Mouse (Mus musculus): ENCODE measurements at regions not wholly inside any gene's neighbourhood (a gene's known extent, or its start where the extent isn't known, plus 50 kb on each side); places are given as distances from the start of the nearest gene placed in this dataset.

DNA sequence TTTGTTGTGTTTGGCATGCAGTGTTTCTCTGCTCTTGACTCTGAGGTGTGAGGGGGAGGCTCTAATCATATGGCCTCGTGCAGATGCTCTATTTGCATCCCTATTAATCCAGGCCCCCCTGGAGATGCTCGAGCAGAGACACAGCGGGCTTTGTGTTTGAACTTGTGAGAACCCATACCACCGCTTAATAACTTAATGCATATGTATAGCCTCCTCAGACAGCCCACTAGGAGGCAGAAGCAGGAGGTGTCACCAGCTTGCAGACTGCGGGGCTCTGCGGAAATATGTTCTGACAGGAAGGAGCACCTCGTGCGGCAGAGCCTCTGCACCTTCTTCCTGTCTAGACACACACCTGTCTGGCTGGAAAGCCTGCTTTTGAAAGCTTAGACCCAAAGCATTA, 113.7 kb downstream of the Barhl2 start:
- Histone ChIP-seq H3K4me1 (ENCODE audit: control insufficient read depth, insufficient read depth, low read length) (no peaks in the 10 kb centered on the region), H3K4me3 (ENCODE audit: insufficient read depth, low read depth, low read length) (no peak overlapping the region), H3K27ac (ENCODE audit: insufficient read depth, low read depth, low read length) (no peak overlapping the region), H3K36me3 (ENCODE audit: control insufficient read depth, insufficient read depth, low read length) (no peaks in the 10 kb centered on the region), H3K27me3 (replicated peaks; ENCODE audit: control insufficient read depth, insufficient read depth, low read length) (no peaks in the 10 kb centered on the region)
- TF ChIP-seq CTCF (conservative IDR thresholded peaks at IDR 0.05; ENCODE audit: insufficient read depth, insufficient read length, low read depth, low read length) (no peak), POLR2A (IDR thresholded peaks at IDR 0.05; ENCODE audit: low read depth, low read length) (no peak)
- 12% methylated on average over 8 of the region's 8 CpGs for WGBS
- no peak for DNase-seq

DNA sequence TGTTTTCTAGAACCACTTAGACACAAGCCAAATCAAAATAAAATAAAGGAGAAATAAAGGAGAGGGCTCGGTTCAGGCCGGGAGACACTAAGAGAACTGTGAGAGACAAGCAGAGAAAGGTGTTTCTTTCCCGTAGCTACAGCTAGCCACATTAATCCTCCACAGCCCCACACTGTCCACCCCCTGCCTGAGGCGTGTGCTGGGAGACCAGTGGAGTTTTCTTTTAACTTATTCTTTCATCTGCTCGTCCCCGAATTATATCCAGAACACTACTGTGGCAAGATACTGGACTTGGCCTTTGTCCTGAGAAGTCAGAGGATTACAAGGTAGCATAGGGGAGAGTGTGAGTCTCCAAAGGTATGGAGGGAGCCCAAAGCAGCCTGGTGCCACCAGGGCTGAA, 114.4 kb downstream of the Barhl2 start:
- no peaks in the 10 kb centered on the region for H3K27me3 ChIP-seq (replicated peaks; ENCODE audit: control insufficient read depth, insufficient read depth, low read length)
- TF ChIP-seq POLR2A (IDR thresholded peaks at IDR 0.05; ENCODE audit: low read depth, low read length) (no peak), CTCF (conservative IDR thresholded peaks at IDR 0.05; ENCODE audit: insufficient read depth, insufficient read length, low read depth, low read length) (no peak)
- H3K36me3 ChIP-seq (ENCODE audit: control insufficient read depth, insufficient read depth, low read length) = no peaks in the 10 kb centered on the region
- H3K4me3 ChIP-seq (ENCODE audit: insufficient read depth, low read depth, low read length) = no peak overlapping the region
- H3K27ac ChIP-seq (ENCODE audit: insufficient read depth, low read depth, low read length) = no peak overlapping the region
- WGBS = 48% methylated on average over 6 of the region's 6 CpGs
- no peaks in the 10 kb centered on the region for H3K4me1 ChIP-seq (ENCODE audit: control insufficient read depth, insufficient read depth, low read length)
- DNase-seq = no peak

DNA sequence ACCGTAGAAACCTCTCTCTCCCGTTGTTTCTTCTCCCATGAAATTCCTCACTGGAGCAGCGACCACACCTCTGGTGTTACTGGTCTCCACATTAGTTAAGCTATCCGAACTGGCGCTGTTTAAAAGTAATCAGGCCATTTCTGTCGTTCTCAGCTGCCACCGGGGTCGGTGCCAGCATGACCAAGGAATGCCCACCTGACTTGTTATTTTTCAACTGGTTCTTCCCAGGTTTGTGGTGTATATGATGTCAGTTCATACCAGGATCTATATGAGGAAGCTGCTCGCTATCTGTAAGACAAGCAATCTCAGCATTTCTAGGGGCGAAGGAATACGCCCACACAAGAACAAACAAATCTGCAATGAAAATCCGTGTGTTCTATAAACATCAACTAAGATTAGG, 116.6 kb downstream of the Barhl2 start:
- Histone ChIP-seq H3K27ac (ENCODE audit: insufficient read depth, low read depth, low read length) (no peak overlapping the region), H3K4me3 (ENCODE audit: insufficient read depth, low read depth, low read length) (no peak overlapping the region), H3K4me1 (ENCODE audit: control insufficient read depth, insufficient read depth, low read length) (no peaks in the 10 kb centered on the region), H3K27me3 (replicated peaks; ENCODE audit: control insufficient read depth, insufficient read depth, low read length) (no peaks in the 10 kb centered on the region), H3K36me3 (ENCODE audit: control insufficient read depth, insufficient read depth, low read length) (no peaks in the 10 kb centered on the region)
- DNase-seq = no peak
- WGBS = 30% methylated on average over 12 of the region's 12 CpGs
- no peak for TF ChIP-seq POLR2A (IDR thresholded peaks at IDR 0.05; ENCODE audit: low read depth, low read length)
- no peak for TF ChIP-seq CTCF (conservative IDR thresholded peaks at IDR 0.05; ENCODE audit: insufficient read depth, insufficient read length, low read depth, low read length)

DNA sequence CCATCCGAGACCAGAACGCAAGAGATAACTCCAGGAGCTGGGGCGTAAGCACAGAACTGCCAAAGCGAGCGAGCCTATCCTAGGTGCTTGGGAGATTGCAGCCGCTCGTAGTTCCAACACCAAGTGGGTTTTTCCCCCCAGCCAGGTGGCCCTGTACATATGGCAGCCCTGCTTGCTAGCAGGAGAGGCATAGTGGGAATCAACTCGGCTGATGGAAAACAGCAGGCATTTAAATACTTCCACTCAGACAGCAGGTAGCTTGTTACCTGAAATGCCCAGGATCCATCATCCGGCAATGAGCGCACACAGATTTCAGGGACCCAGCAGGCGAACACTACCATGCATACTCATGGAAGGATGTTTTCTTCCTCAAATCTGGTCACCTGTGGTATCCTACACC, 122.3 kb downstream of the Barhl2 start:
- H3K4me1 ChIP-seq (ENCODE audit: control insufficient read depth, insufficient read depth, low read length) = no peaks in the 10 kb centered on the region
- no peak for TF ChIP-seq POLR2A (IDR thresholded peaks at IDR 0.05; ENCODE audit: low read depth, low read length)
- TF ChIP-seq CTCF (conservative IDR thresholded peaks at IDR 0.05; ENCODE audit: insufficient read depth, insufficient read length, low read depth, low read length) = no peak
- no peak overlapping the region for H3K4me3 ChIP-seq (ENCODE audit: insufficient read depth, low read depth, low read length)
- no peaks in the 10 kb centered on the region for H3K27me3 ChIP-seq (replicated peaks; ENCODE audit: control insufficient read depth, insufficient read depth, low read length)
- H3K27ac ChIP-seq (ENCODE audit: insufficient read depth, low read depth, low read length) = no peak overlapping the region
- no peaks in the 10 kb centered on the region for H3K36me3 ChIP-seq (ENCODE audit: control insufficient read depth, insufficient read depth, low read length)
- DNase-seq = no peak
- 93% methylated on average over 11 of the region's 11 CpGs for WGBS

DNA sequence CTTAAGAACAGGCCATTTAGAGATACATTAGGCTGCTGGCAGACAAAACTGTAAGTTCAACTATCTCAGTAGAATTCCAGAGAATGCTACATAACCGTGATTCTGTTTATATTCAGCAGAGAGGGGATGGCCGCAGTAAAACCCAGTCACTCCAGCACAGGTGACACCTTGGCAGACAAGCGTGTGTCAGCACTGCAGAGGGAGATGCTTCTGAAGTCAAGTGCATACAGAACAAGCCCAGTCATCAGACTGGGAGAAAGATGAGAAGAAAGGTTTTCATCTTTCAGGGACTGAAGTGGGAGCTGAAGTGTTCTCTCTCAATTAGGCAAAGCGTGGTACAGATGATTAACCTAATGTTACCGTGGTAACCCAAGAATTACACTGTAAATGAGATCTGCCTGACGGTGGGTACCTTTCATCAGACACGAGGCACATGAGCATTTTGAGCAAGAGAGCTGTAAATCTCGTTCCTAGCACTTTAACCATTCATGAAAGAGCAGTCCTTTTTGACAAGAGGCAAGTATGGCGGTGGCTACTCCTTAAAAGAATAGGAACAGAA, 130.3 kb downstream of the Barhl2 start:
- Histone ChIP-seq H3K4me1 (ENCODE audit: control insufficient read depth, insufficient read depth, low read length) (no peaks in the 10 kb centered on the region), H3K27me3 (replicated peaks; ENCODE audit: control insufficient read depth, insufficient read depth, low read length) (no peaks in the 10 kb centered on the region), H3K27ac (ENCODE audit: insufficient read depth, low read depth, low read length) (no peak overlapping the region), H3K4me3 (ENCODE audit: insufficient read depth, low read depth, low read length) (no peak overlapping the region), H3K36me3 (ENCODE audit: control insufficient read depth, insufficient read depth, low read length) (no peaks in the 10 kb centered on the region)
- no peak for DNase-seq
- 52% methylated on average over 9 of the region's 9 CpGs for WGBS
- TF ChIP-seq CTCF (conservative IDR thresholded peaks at IDR 0.05; ENCODE audit: insufficient read depth, insufficient read length, low read depth, low read length) = no peak
- TF ChIP-seq POLR2A (IDR thresholded peaks at IDR 0.05; ENCODE audit: low read depth, low read length) = no peak

DNA sequence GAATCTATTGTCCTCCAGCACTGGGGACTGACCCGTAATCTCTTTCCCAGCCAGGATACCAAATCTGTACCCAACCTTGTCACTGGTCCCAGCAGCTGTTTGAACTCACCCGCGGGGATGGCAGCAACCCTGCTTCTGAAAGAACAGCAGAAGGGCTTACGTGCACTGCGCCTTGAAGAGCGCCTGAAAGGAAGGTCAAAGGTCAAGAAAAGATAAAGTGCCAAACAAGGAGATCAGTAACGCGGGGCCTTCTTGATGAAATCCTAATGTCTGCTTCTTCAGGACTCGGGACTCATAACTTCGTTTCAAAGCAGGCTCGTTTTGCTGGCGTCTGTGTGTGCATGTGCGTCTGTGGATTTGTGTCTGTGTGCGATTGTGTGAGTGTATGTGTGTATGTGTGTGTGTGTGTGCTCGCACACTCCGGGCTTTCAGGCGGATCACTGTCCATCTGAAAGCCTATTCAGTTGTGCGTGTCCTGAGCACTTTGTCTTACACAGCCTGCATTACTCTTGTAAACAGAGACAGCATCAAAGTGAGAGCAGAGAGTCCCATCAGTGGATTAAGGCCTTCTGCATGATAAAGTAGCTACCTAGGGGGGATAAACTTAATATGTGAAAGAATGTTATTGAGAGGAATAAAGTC, 135.3 kb downstream of the Barhl2 start:
- no peak overlapping the region for H3K4me3 ChIP-seq (ENCODE audit: insufficient read depth, low read depth, low read length)
- WGBS = 59% methylated on average over 18 of the region's 18 CpGs
- H3K27me3 ChIP-seq (replicated peaks; ENCODE audit: control insufficient read depth, insufficient read depth, low read length) = no peaks in the 10 kb centered on the region
- H3K36me3 ChIP-seq (ENCODE audit: control insufficient read depth, insufficient read depth, low read length) = no peaks in the 10 kb centered on the region
- no peaks in the 10 kb centered on the region for H3K4me1 ChIP-seq (ENCODE audit: control insufficient read depth, insufficient read depth, low read length)
- no peak for TF ChIP-seq CTCF (conservative IDR thresholded peaks at IDR 0.05; ENCODE audit: insufficient read depth, insufficient read length, low read depth, low read length)
- TF ChIP-seq POLR2A (IDR thresholded peaks at IDR 0.05; ENCODE audit: low read depth, low read length) = no peak
- H3K27ac ChIP-seq (ENCODE audit: insufficient read depth, low read depth, low read length) = no peak overlapping the region
- DNase-seq = no peak

DNA sequence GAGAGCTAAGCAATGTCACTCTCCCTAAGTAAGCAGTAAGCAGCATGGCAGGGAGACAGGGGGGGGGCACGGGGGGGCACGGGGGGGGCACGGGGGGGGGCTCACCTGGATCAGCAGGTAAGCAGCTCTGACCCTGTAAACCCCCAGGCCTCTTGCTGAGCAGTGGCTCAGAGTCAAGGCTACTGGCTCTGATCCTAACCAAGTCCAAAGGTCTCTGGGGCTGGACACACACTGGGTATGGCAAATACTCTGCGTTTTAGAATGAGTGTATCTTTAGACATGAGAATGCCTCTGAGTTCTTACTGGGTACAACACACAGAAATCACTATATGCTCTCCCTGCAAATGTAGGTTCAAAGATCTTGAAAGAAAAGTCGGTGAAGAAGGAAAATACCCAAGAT, 136.5 kb downstream of the Barhl2 start:
- WGBS = 22% methylated on average over 5 of the region's 5 CpGs
- DNase-seq = peak; percentile 83
- no peaks in the 10 kb centered on the region for H3K36me3 ChIP-seq (ENCODE audit: control insufficient read depth, insufficient read depth, low read length)
- no peaks in the 10 kb centered on the region for H3K4me1 ChIP-seq (ENCODE audit: control insufficient read depth, insufficient read depth, low read length)
- TF ChIP-seq POLR2A (IDR thresholded peaks at IDR 0.05; ENCODE audit: low read depth, low read length) (no peak), CTCF (conservative IDR thresholded peaks at IDR 0.05; ENCODE audit: insufficient read depth, insufficient read length, low read depth, low read length) (no peak)
- H3K27ac ChIP-seq (ENCODE audit: insufficient read depth, low read depth, low read length) = no peak overlapping the region
- no peak overlapping the region for H3K4me3 ChIP-seq (ENCODE audit: insufficient read depth, low read depth, low read length)
- H3K27me3 ChIP-seq (replicated peaks; ENCODE audit: control insufficient read depth, insufficient read depth, low read length) = no peaks in the 10 kb centered on the region

All from kidney, adult 2 months (tissue).